Mouse (Mus musculus) kidney, postnatal 0 days (tissue): ENCODE results near the gene Zfp551. TPM values are rescaled to one million over a fixed set of nuclear protein-coding genes. Genes with fewer than 3 reads are reported as not detected.

Experiments used
- ATAC-seq: fragments of 200-750 bp; cut with Nextera tagmentation; replicated peaks from 2 replicates; pipeline ENCODE4 v1.8.0; 2017; ENCODE audit warnings: low read depth, moderate number of reproducible peaks, moderate TSS enrichment, moderate library complexity; ENCODE audit not compliant: low FRiP score
- DNase-seq: peaks from one replicate; pipeline ENCODE4 v3.0.0-alpha.2; 2016; ENCODE audit warnings: low spot score
- H3K27ac ChIP-seq: fragments of 300-500 bp; sonication (generic); 2 replicates; pipeline ENCODE4 v1.5.1; 2014; ENCODE audit warnings: mild to moderate bottlenecking
- H3K27me3 ChIP-seq: fragments of 300-500 bp; sonication (generic); 2 replicates; pipeline ENCODE4 v1.6.1; 2014; ENCODE audit warnings: low read length, mixed read lengths; ENCODE audit not compliant: insufficient read depth
- H3K36me3 ChIP-seq: fragments of 300-500 bp; sonication (generic); 2 replicates; pipeline ENCODE4 v1.6.1; 2014; ENCODE audit warnings: low read length, mixed read lengths; ENCODE audit not compliant: insufficient read depth
- H3K4me1 ChIP-seq: fragments of 300-500 bp; sonication (generic); replicated peaks from 2 replicates; pipeline ENCODE4 v1.6.1; 2014; ENCODE audit warnings: antibody characterized with exemption, low read length, mixed read lengths; ENCODE audit not compliant: insufficient read depth
- H3K4me2 ChIP-seq: fragments of 300-500 bp; sonication (generic); 2 replicates; pipeline ENCODE4 v1.6.1; 2014; ENCODE audit warnings: mild to moderate bottlenecking, low read length, moderate library complexity, mixed read lengths
- H3K4me3 ChIP-seq: fragments of 300-500 bp; sonication (generic); replicated peaks from 2 replicates; pipeline ENCODE4 v1.5.1; 2014; ENCODE audit warnings: low read depth, low read length
- H3K9ac ChIP-seq: fragments of 300-500 bp; sonication (generic); 2 replicates; pipeline ENCODE4 v1.6.1; 2014; ENCODE audit warnings: low read depth, low read length
- H3K9me3 ChIP-seq: fragments of 300-500 bp; sonication (generic); replicated peaks from 2 replicates; pipeline ENCODE4 v1.6.1; 2016; ENCODE audit warnings: low read length, inconsistent platforms, mixed read lengths
- CTCF ChIP-seq: IDR thresholded peaks from 2 replicates; pipeline ENCODE4 v1.5.1; 2016; ENCODE audit warnings: antibody characterized with exemption, low read depth, mild to moderate bottlenecking, moderate library complexity
- WGBS: fragments of 180-500 bp; shearing (Covaris S2); extraction: QIAGEN DNeasy Blood & Tissue Kit; methylation state at CpG from one replicate; pipeline ENCODE4 v1.1.7; 2014; 5-methylcytosine and 5-hydroxymethylcytosine counted together
- polyA plus RNA-seq: library from polyadenylated mRNA; unstranded; fragments of >200 nt; fragmentation: Nextera tagmentation; extraction: Ambion mirVana; gene quantifications from 2 replicates; pipeline ENCODE4 v1.2.1, GENCODE M21; 2015

Gene Zfp551
- polyA plus RNA-seq = 3.9 and 4.3 TPM in 2 replicates

- ATAC-seq = peak; percentile 96
- Histone ChIP-seq H3K36me3 (0 out of 2 replicates have a peak, but pooled peaks cover 6% of the 10 kb centered on the region), H3K4me1 (peaks cover 3% of the 10 kb centered on the region; the same call in 1 of the 2 replicates), H3K9me3 (no peaks in the 10 kb centered on the region), H3K9ac (peak within 1 kb of the TSS; percentile 68), H3K4me3 (peak within 1 kb of the TSS; percentile 63), H3K27me3 (no peaks in the 10 kb centered on the region), H3K4me2 (peak within 1 kb of the TSS; percentile 75), H3K27ac (peak within 1 kb of the TSS; percentile 57)
- TF ChIP-seq CTCF = no peak
- DNase-seq = peak; percentile 68
- WGBS = under 1% methylated on average over 27 of the region's 27 CpGs
Observed at GRCm38 (mm10) chr7:12422245-12422849, at the start of gene Zfp551. Gene Zfp551, minus strand, starts transcription at chr7:12422751.

GRCm38 (mm10) chr7:12422855-12423254, 304 bp upstream of the Zfp551 start:
- Histone ChIP-seq H3K4me2 (peak overlapping the region; percentile 75), H3K4me1 (peaks cover 3% of the 10 kb centered on the region; the same call in 1 of the 2 replicates), H3K9ac (peak overlapping the region; percentile 68), H3K4me3 (peak overlapping the region; percentile 63), H3K27me3 (no peaks in the 10 kb centered on the region), H3K27ac (no peak overlapping the region), H3K36me3 (0 out of 2 replicates have a peak, but pooled peaks cover 6% of the 10 kb centered on the region), H3K9me3 (no peaks in the 10 kb centered on the region)
- ATAC-seq (no peak), DNase-seq (no peak)
- TF ChIP-seq CTCF = no peak
- WGBS = 60% methylated on average over 3 of the region's 3 CpGs

GRCm38 (mm10) chr7:12421741-12422140, 810 bp downstream of the Zfp551 start:
- peaks cover 7% of the 10 kb centered on the region; the same call in 1 of the 2 replicates for H3K36me3 ChIP-seq
- peak; percentile 9 for DNase-seq
- H3K4me2 ChIP-seq = peak overlapping the region; percentile 75
- H3K27ac ChIP-seq = peak overlapping the region; percentile 57
- no peaks in the 10 kb centered on the region for H3K9me3 ChIP-seq
- peaks cover 3% of the 10 kb centered on the region; the same call in 1 of the 2 replicates for H3K4me1 ChIP-seq
- 48% methylated on average over 5 of the region's 5 CpGs for WGBS
- H3K9ac ChIP-seq = peak overlapping the region; percentile 68
- peak; percentile 35; the same call in 1 of the 2 replicates for ATAC-seq
- H3K4me3 ChIP-seq = peak overlapping the region; percentile 63
- H3K27me3 ChIP-seq = no peaks in the 10 kb centered on the region
- no peak for TF ChIP-seq CTCF

- no peak within 1 kb of the TSS for H3K27ac ChIP-seq
- no peak for TF ChIP-seq CTCF
- H3K27me3 ChIP-seq = no peaks in the 10 kb centered on the region
- 58% methylated on average over 1 of the region's 1 CpGs for WGBS
- DNase-seq (no peak), ATAC-seq (no peak)
- H3K4me3 ChIP-seq = no peak within 1 kb of the TSS
- H3K36me3 ChIP-seq = no peaks in the 10 kb centered on the region
- no peak within 1 kb of the TSS for H3K9ac ChIP-seq
- H3K9me3 ChIP-seq = no peaks in the 10 kb centered on the region
- H3K4me1 ChIP-seq = no peaks in the 10 kb centered on the region
- H3K4me2 ChIP-seq = no peak within 1 kb of the TSS
Observed at GRCm38 (mm10) chr7:12369173-12369572, 53.4 kb downstream of the Zfp551 start, which contains the start of gene Vmn1r84. Gene Vmn1r84, minus strand, starts transcription at chr7:12369273.

Other genes with a start within 250 kb of the Zfp551 start
- not detected in 2 replicates for gene Vmn1r80, start 233.5 kb downstream of the Zfp551 start, polyA plus RNA-seq
- gene Vmn1r81, start 154.5 kb downstream of the Zfp551 start, polyA plus RNA-seq = not detected in 2 replicates
- gene Vmn1r82, start 122.3 kb downstream of the Zfp551 start, polyA plus RNA-seq = not detected in 2 replicates
- gene Vmn1r83, start 93.3 kb downstream of the Zfp551 start, polyA plus RNA-seq = not detected in 2 replicates
- gene Vmn1r84, start 53.5 kb downstream of the Zfp551 start, polyA plus RNA-seq = not detected in 2 replicates
- 18.6 TPM in 2 replicates for gene Zfp606, start 55.5 kb upstream of the Zfp551 start, polyA plus RNA-seq
- not detected in 2 replicates for gene 2900092C05Rik, start 89.8 kb upstream of the Zfp551 start, polyA plus RNA-seq
- gene Vmn2r53, start 186.0 kb upstream of the Zfp551 start, polyA plus RNA-seq = not detected in 2 replicates
- not detected in 2 replicates for gene Vmn2r54, start 217.6 kb upstream of the Zfp551 start, polyA plus RNA-seq